Mouse (Mus musculus) limb, embryonic 13.5 days (tissue): ENCODE measurements at regions not wholly inside any gene's neighbourhood (a gene's known extent, or its start where the extent isn't known, plus 50 kb on each side); places are given as distances from the start of the nearest gene placed in this dataset.

Experiments
- ATAC-seq: fragments of 200-750 bp; cut with Nextera tagmentation; 2 replicates; pipeline ENCODE4 v1.8.0; 2017; ENCODE audit warnings: low read depth, moderate number of reproducible peaks, moderate TSS enrichment; ENCODE audit not compliant: low FRiP score
- H3K27ac ChIP-seq: fragments of 300-500 bp; sonication (generic); 2 replicates; pipeline ENCODE4 v1.5.1; 2015; ENCODE audit warnings: inconsistent platforms, mild to moderate bottlenecking, moderate library complexity
- H3K27me3 ChIP-seq: fragments of 300-500 bp; sonication (generic); 2 replicates; pipeline ENCODE4 v1.6.1; 2015; ENCODE audit warnings: mild to moderate bottlenecking, inconsistent platforms
- H3K36me3 ChIP-seq: fragments of 300-500 bp; sonication (generic); 2 replicates; pipeline ENCODE4 v1.6.1; 2015; ENCODE audit warnings: inconsistent platforms, mild to moderate bottlenecking, moderate library complexity
- H3K4me1 ChIP-seq: fragments of 300-500 bp; sonication (generic); 2 replicates; pipeline ENCODE4 v1.6.1; 2015; ENCODE audit warnings: inconsistent platforms
- H3K4me2 ChIP-seq: fragments of 300-500 bp; sonication (generic); replicated peaks from 2 replicates; pipeline ENCODE4 v1.6.1; 2015; ENCODE audit warnings: inconsistent platforms, mild to moderate bottlenecking, moderate library complexity
- H3K4me3 ChIP-seq: fragments of 300-500 bp; sonication (generic); 2 replicates; pipeline ENCODE4 v1.5.1; 2015; ENCODE audit warnings: moderate library complexity, mild to moderate bottlenecking, inconsistent platforms
- H3K9ac ChIP-seq: fragments of 300-500 bp; sonication (generic); 2 replicates; pipeline ENCODE4 v1.6.1; 2015; ENCODE audit warnings: mild to moderate bottlenecking, inconsistent platforms
- H3K9me3 ChIP-seq: fragments of 300-500 bp; sonication (generic); 2 replicates; pipeline ENCODE4 v1.6.1; 2016; ENCODE audit warnings: inconsistent platforms
- WGBS: fragments of 180-500 bp; shearing (Covaris S2); methylation state at CpG from one replicate; pipeline ENCODE4 v1.1.7; 2015; 5-methylcytosine and 5-hydroxymethylcytosine counted together

DNA sequence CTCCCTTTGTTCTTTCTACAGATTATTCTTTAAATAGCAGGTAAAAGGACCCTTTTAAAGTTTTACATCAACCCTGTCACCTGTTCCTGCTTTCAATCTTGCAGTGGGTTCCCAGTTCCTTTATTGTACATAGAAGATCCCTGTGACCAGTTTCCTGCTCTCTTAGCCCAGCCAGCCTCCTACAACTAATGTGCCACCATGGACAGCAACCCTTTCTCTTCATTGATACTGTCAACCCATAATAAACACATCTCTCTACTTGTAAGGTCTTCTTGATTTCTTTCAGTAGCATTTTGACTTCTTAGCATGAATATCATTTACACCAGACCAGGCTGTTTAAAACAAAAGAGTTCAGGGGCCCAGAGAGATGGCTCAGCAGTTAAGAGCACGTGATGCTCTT, 124.2 kb upstream of the Xpo1 start:
- Histone ChIP-seq H3K9ac (no peak overlapping the region), H3K4me1 (no peaks in the 10 kb centered on the region), H3K4me3 (no peak overlapping the region), H3K4me2 (no peak overlapping the region), H3K36me3 (no peaks in the 10 kb centered on the region), H3K27ac (no peak overlapping the region), H3K9me3 (no peaks in the 10 kb centered on the region), H3K27me3 (no peaks in the 10 kb centered on the region)
- no peak for ATAC-seq
- 86% methylated on average over 1 of the region's 1 CpGs for WGBS

DNA sequence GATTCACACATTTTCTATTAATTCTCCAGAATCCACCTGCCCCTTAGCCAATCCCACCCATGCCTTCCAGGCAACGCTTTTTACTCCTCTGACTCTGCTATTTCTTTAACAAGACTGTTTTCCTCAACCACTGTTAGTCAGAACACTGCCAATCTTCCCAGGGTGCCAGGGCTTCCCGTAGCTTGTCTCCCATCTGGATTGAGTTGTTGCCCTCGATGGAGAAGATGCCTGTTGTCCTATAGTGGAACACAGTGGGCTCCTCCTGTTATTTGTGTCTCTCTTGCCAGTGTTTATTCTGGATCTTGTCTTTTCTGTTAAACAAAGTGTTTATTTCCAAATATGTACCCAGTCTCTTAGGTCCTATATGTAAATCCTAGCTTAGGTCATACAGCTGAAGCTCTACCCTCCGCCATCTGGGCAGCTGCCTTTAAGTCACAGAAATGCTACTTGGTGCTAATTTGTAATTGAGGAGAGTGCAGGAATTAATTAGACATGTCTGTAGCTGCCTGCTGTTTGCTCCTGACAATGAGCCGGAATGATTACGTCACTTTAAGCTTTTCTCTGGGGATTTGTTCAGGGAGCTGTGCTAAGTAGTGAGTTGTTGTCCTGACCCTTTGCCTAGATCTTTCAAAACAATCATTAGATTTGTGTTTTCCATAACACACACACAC, 115.3 kb upstream of the Xpo1 start:
- no peak overlapping the region for H3K27ac ChIP-seq
- 46% methylated on average over 6 of the region's 6 CpGs for WGBS
- no peak for ATAC-seq
- H3K4me3 ChIP-seq, result no peak overlapping the region
- 0 out of 2 replicates have a peak, but pooled peaks cover 8% of the 10 kb centered on the region for H3K4me1 ChIP-seq
- no peak overlapping the region for H3K9ac ChIP-seq
- no peaks in the 10 kb centered on the region for H3K9me3 ChIP-seq
- no peaks in the 10 kb centered on the region for H3K27me3 ChIP-seq
- H3K4me2 ChIP-seq, result no peak overlapping the region
- H3K36me3 ChIP-seq, result no peaks in the 10 kb centered on the region

DNA sequence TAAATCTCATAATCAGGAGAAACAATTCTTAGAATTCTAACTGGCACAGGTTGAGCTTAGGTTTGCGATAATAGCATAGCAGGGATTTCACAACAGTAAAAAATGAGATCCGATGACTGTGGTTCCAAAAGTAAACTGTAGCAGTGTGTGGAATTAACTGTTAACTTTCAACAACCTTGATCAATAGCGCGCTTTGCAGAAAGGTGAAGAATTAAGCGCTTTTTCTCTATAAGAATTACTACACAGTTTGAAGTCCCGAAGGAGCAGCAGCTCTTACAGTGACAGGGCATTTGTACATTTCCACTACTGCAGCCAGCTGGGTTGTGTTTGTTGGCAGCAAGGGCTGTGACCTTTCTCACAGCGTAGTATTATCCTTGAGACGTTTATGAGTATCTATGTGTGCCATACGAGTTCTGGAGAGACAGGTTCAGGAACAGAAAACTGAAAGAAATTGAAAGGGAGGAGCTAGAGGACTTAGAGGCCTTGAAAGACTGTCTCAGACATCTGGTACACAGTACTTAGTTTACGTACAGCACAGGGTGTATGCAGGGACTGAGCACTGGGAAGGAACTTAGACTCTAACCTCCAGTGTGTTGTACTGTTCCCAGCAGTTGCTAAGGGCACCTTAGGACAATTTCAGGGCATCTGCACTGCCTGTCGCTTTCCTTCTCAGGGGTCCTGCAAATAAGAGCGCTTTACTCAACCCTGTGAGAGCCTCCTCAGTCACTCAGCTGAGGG, 114.6 kb upstream of the Xpo1 start:
- 0 out of 2 replicates have a peak, but pooled peaks cover 8% of the 10 kb centered on the region for H3K4me1 ChIP-seq
- no peak overlapping the region for H3K4me2 ChIP-seq
- H3K27me3 ChIP-seq, result no peaks in the 10 kb centered on the region
- ATAC-seq, result no peak
- no peaks in the 10 kb centered on the region for H3K36me3 ChIP-seq
- H3K27ac ChIP-seq, result no peak overlapping the region
- 60% methylated on average over 12 of the region's 12 CpGs for WGBS
- H3K9me3 ChIP-seq, result no peaks in the 10 kb centered on the region
- no peak overlapping the region for H3K9ac ChIP-seq
- H3K4me3 ChIP-seq, result no peak overlapping the region

DNA sequence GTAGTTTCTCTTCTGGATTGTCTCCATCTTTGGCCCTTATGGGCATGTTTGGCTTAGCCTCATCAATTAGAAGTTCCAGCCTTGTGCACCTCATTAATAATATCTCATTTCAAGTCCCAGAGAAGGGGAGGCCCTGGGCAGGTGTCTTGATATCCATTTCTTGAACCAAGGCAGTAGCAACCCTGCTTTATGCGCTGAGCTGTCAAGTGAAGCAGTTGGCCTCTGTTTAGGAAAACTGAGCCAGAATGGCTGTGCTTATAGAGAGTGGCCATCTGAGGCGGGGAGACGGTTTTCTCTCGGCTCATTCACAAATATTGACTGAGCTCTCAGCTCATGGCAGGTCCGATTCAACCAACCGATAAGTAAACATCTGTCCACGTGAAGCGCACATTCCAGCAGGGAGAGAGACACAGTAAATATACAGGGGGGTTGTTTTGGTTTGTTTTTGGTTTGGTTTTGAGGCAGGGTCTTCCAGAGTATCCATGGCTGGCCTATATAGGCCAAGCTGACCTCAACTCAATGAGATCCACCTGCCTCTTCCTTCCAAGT, 107.7 kb upstream of the Xpo1 start:
- H3K27me3 ChIP-seq, result no peaks in the 10 kb centered on the region
- WGBS, result 87% methylated on average over 8 of the region's 8 CpGs
- no peak overlapping the region for H3K4me2 ChIP-seq
- H3K27ac ChIP-seq, result no peak overlapping the region
- H3K9me3 ChIP-seq, result no peaks in the 10 kb centered on the region
- no peaks in the 10 kb centered on the region for H3K4me1 ChIP-seq
- H3K4me3 ChIP-seq, result no peak overlapping the region
- H3K9ac ChIP-seq, result no peak overlapping the region
- no peaks in the 10 kb centered on the region for H3K36me3 ChIP-seq
- no peak for ATAC-seq

DNA sequence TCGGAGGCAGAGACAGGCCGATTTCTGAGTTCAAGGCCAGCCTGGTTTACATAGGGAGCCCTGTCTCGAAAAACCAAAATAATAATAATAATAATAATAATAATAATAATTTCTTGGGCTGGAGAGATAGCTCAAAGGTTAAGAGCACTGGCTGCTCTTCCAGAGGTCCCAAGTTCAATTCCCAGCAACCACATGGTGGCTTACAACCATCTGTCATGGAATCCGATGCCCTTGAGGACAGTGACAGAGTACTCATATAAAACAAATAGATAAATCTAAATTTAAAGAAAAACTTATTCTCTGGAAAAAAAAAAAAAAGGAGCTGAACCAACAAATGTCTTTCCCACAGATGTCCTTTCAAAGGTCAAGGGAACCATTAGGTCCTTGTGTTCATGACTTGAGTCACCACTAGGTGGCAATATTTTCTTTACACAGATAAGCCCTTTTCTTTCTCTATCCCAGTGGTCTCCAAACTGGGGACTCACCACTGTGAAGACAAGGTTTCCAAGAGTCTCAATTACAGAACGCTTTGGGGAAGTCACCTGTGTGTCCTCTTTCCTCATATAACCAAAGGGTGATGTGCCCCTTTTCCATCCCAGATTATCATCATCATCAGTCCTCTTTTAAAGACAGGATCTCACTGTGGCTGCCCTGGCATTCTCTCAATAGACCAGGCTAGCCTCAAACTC, 106.1 kb upstream of the Xpo1 start:
- H3K9me3 ChIP-seq, result no peaks in the 10 kb centered on the region
- no peaks in the 10 kb centered on the region for H3K27me3 ChIP-seq
- no peak overlapping the region for H3K27ac ChIP-seq
- no peak overlapping the region for H3K4me2 ChIP-seq
- ATAC-seq, result 0 out of 2 replicates have a peak, but pooled peaks have one; percentile 59
- 70% methylated on average over 5 of the region's 5 CpGs for WGBS
- no peaks in the 10 kb centered on the region for H3K36me3 ChIP-seq
- no peak overlapping the region for H3K4me3 ChIP-seq
- no peaks in the 10 kb centered on the region for H3K4me1 ChIP-seq
- no peak overlapping the region for H3K9ac ChIP-seq

DNA sequence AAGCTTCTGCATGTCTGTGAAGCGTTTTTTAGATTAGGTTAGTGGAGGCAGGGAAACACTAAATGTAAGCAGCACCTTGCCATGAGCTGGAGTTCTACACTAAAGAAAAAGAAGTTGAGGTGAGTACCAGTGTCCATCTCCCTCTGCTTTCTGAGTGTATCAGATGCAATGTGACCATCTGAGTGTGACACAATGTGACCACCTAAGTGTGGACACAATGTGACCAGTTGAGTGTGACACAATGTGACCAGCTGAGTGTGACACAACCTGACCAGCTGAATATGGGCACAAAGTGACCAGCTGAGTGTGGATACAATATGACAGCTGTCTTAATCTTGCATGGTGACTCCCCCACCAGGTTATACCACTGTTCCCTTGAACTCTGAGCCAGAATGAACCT, 101.0 kb upstream of the Xpo1 start:
- no peaks in the 10 kb centered on the region for H3K9me3 ChIP-seq
- no peak overlapping the region for H3K4me2 ChIP-seq
- WGBS, result 79% methylated on average over 1 of the region's 1 CpGs
- H3K4me3 ChIP-seq, result no peak overlapping the region
- H3K9ac ChIP-seq, result no peak overlapping the region
- no peak for ATAC-seq
- no peaks in the 10 kb centered on the region for H3K36me3 ChIP-seq
- no peaks in the 10 kb centered on the region for H3K27me3 ChIP-seq
- no peaks in the 10 kb centered on the region for H3K4me1 ChIP-seq
- H3K27ac ChIP-seq, result no peak overlapping the region

DNA sequence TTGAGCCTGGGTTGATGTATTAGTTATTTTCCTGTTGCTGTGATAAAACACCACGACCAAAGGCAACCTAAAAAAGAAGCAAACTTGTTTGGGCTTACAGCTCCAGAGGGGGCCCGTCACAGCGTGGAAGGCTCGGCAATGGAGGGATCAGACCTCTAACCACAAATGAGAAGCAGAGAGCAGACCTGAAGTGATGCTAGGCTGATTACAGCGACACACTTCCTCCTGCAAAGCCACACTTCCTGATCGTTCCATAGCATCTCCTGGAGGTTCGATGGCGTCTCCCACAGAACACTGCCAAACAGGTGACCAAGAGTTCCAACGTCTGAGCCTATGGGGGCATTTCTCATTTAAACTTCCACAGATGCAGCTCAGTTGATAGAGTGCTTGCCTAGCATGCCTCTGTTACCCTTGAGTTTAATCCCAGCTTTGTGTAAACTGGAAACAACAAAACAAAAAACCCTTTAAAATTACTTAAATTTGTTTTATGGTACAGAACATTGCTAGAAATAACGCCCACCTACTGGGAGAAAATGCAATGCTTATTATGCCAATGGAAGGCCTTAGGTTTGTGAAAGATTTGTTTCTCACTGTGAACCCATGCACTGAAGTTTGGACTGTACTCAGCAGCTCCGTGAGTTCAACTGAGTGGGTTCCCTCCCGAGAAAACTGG, 87.2 kb upstream of the Xpo1 start:
- ATAC-seq, result no peak
- WGBS, result 78% methylated on average over 12 of the region's 12 CpGs
- no peak overlapping the region for H3K4me3 ChIP-seq

DNA sequence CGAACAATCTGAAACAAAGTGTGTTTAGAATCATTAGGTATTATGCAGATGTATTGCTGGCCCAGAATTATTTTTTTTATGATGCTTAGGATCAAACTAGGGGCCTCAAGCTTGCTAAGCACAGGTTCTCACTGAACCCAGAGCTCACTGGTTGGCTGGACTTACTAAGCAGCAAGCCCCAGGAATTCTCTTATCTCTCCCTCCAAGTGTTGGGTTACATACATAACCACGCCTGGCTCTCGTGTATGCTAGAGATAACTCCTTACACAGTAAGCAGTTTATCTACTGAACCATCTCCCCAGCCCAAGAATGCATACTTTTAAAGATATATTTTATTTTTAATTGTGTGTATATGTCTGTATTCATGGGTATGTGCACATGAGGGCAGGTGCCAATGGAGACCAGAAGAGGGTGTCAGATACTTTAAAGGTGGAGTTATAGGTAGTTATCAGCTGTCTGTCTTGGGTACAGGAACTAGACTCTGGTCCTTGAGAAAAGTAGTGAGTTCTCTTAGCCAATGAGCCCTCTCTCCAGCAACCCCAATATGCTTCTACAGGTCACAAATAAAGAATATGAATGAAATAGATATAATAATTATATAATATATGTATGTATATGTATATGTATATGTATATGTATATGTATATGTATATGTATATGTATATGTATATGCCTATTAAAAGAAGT, 86.0 kb upstream of the Xpo1 start:
- 68% methylated on average over 3 of the region's 3 CpGs for WGBS

More for the DNA sequence above, 87.2 kb upstream of the Xpo1 start:
- Histone ChIP-seq H3K27ac (no peak overlapping the region), H3K9ac (no peak overlapping the region), H3K4me1 (no peaks in the 10 kb centered on the region), H3K36me3 (no peaks in the 10 kb centered on the region), H3K27me3 (no peaks in the 10 kb centered on the region), H3K9me3 (no peaks in the 10 kb centered on the region), H3K4me2 (no peak overlapping the region)

DNA sequence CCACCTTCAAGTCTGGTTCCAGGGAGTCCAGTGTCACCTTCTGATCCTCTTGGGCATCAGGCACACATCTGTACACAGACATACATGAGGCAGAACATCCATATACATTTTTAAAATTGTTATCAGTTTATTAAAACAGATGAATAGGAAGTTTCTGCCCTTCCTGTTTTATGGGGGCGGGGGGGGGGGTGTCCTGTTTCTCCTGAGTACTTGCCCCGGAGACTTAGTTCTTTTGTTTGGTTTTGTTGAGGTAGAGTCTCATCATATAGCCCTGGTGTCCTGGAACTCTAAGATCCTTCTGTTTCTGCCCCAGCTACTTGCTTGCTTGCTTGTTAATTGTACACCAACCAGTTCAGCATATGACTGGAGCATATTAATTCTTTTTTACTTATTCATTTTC, 85.0 kb upstream of the Xpo1 start:
- Histone ChIP-seq H3K36me3 (no peaks in the 10 kb centered on the region), H3K4me2 (no peak overlapping the region), H3K27me3 (no peaks in the 10 kb centered on the region), H3K9me3 (no peaks in the 10 kb centered on the region), H3K4me1 (no peaks in the 10 kb centered on the region), H3K9ac (no peak overlapping the region), H3K27ac (no peak overlapping the region), H3K4me3 (no peak overlapping the region)
- 48% methylated on average over 2 of the region's 2 CpGs for WGBS
- no peak for ATAC-seq

More for the DNA sequence above, 86.0 kb upstream of the Xpo1 start:
- Histone ChIP-seq H3K9ac (no peak overlapping the region), H3K36me3 (no peaks in the 10 kb centered on the region), H3K4me1 (no peaks in the 10 kb centered on the region), H3K9me3 (no peaks in the 10 kb centered on the region), H3K4me2 (no peak overlapping the region), H3K4me3 (no peak overlapping the region), H3K27me3 (no peaks in the 10 kb centered on the region), H3K27ac (no peak overlapping the region)
- ATAC-seq, result no peak

DNA sequence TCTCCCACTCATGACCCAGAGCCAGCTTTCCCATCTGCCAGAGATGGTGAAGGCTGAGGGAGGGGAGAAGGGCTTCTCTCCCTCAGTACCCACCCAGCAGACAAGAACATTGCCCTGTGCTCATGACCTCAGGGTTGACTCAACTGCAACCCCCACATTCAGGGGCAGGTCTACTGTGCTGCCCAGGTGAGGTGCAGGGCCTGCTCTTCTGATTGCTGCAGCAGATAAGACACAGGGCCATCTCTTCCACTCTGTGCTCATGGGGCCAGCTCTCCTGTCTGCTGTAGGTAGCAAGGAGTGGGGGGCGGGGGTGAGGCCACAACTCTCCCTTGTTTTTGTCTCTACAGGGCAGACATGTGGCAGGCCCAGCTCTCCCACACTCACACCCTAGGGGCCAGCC, 84.1 kb upstream of the Xpo1 start:
- 86% methylated on average over 1 of the region's 1 CpGs for WGBS
- no peak overlapping the region for H3K27ac ChIP-seq
- no peaks in the 10 kb centered on the region for H3K4me1 ChIP-seq
- no peaks in the 10 kb centered on the region for H3K36me3 ChIP-seq
- no peak for ATAC-seq
- H3K4me3 ChIP-seq, result no peak overlapping the region
- no peaks in the 10 kb centered on the region for H3K27me3 ChIP-seq
- H3K9me3 ChIP-seq, result no peaks in the 10 kb centered on the region
- no peak overlapping the region for H3K9ac ChIP-seq
- H3K4me2 ChIP-seq, result no peak overlapping the region

DNA sequence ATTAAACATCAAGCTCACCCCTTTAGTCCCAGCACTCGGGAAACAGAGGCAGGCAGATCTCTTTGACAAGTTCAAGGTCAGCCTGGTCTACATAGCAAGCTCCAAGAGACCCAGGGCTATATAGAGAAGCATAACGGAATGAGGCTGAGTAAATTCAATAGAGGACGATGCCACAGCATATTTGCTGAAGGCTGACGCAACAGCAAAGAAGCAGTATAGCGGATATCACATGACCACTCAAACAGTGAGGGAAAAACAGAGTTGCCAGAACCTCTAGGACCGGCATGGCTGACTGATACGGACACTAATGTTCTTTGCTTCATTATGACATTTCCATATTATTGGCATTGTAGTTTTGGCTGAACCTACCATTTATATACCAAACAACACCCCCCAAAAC, 74.2 kb upstream of the Xpo1 start:
- Histone ChIP-seq H3K4me3 (no peak overlapping the region), H3K27me3 (no peaks in the 10 kb centered on the region), H3K27ac (no peak overlapping the region), H3K36me3 (no peaks in the 10 kb centered on the region), H3K9me3 (peaks cover 8% of the 10 kb centered on the region; the same call in 1 of the 2 replicates), H3K4me1 (no peaks in the 10 kb centered on the region), H3K9ac (no peak overlapping the region), H3K4me2 (no peak overlapping the region)
- 87% methylated on average over 7 of the region's 7 CpGs for WGBS
- no peak for ATAC-seq
